Mouse (Mus musculus): ENCODE data around the gene Rbpjl. TPM values are rescaled to one million over a fixed set of nuclear protein-coding genes. Genes with fewer than 3 reads are reported as not detected.

The Rbpjl gene
- polyA plus RNA-seq, 1 experiment from 2014 or later: 16.8 TPM

GRCm38 (mm10) chr2:164371371-164371770 lies 31.6 kb upstream of the Rbpjl start:
- H3K4me2 ChIP-seq (ENCODE audit: low read depth, low read length): no peak overlapping the region
- no peak overlapping the region for H3K4me3 ChIP-seq (ENCODE audit: low read length)
- no peaks in the 10 kb centered on the region for H3K36me3 ChIP-seq (ENCODE audit: control insufficient read depth, insufficient read depth, low read length)
- no peak for ATAC-seq (ENCODE audit: low read depth)
- no peak overlapping the region for H3K9ac ChIP-seq (ENCODE audit: low read length)
- H3K4me1 ChIP-seq (replicated peaks; ENCODE audit: control insufficient read depth, insufficient read depth, low read length): no peaks in the 10 kb centered on the region; the same call in 1 of the 2 replicates
- no peaks in the 10 kb centered on the region for H3K9me3 ChIP-seq (ENCODE audit: control insufficient read depth, low read length)
- no peaks in the 10 kb centered on the region for H3K27me3 ChIP-seq (ENCODE audit: control insufficient read depth, insufficient read depth, low read depth, low read length)
- WGBS: 71% methylated on average over 3 of the region's 3 CpGs
- H3K27ac ChIP-seq (ENCODE audit: low read length): no peak overlapping the region

GRCm38 (mm10) chr2:164372408-164373053 lies 30.4 kb upstream of the Rbpjl start:
- ATAC-seq (ENCODE audit: low read depth): no peak
- WGBS: 12% methylated on average over 3 of the region's 3 CpGs
- Histone ChIP-seq H3K4me1 (replicated peaks; ENCODE audit: control insufficient read depth, insufficient read depth, low read length) (no peaks in the 10 kb centered on the region), H3K36me3 (ENCODE audit: control insufficient read depth, insufficient read depth, low read length) (no peaks in the 10 kb centered on the region), H3K4me3 (ENCODE audit: low read length) (no peak overlapping the region), H3K9me3 (ENCODE audit: control insufficient read depth, low read length) (no peaks in the 10 kb centered on the region), H3K27ac (ENCODE audit: low read length) (no peak overlapping the region), H3K9ac (ENCODE audit: low read length) (no peak overlapping the region), H3K4me2 (ENCODE audit: low read depth, low read length) (no peak overlapping the region), H3K27me3 (ENCODE audit: control insufficient read depth, insufficient read depth, low read depth, low read length) (no peaks in the 10 kb centered on the region)

- Histone ChIP-seq H3K27ac (ENCODE audit: low read length) (no peak overlapping the region), H3K9me3 (ENCODE audit: control insufficient read depth, low read length) (no peaks in the 10 kb centered on the region), H3K4me3 (ENCODE audit: low read length) (no peak overlapping the region), H3K4me1 (replicated peaks; ENCODE audit: control insufficient read depth, insufficient read depth, low read length) (no peaks in the 10 kb centered on the region), H3K27me3 (ENCODE audit: control insufficient read depth, insufficient read depth, low read depth, low read length) (no peaks in the 10 kb centered on the region), H3K9ac (ENCODE audit: low read length) (no peak overlapping the region), H3K36me3 (ENCODE audit: control insufficient read depth, insufficient read depth, low read length) (no peaks in the 10 kb centered on the region), H3K4me2 (ENCODE audit: low read depth, low read length) (no peak overlapping the region)
- ATAC-seq (ENCODE audit: low read depth): no peak
- 29% methylated on average over 4 of the region's 4 CpGs for WGBS
Observed at GRCm38 (mm10) chr2:164373187-164373586, 29.8 kb upstream of the Rbpjl start.

GRCm38 (mm10) chr2:164377478-164378426 lies 25.2 kb upstream of the Rbpjl start:
- ATAC-seq (ENCODE audit: low read depth): no peak
- Histone ChIP-seq H3K4me1 (replicated peaks; ENCODE audit: control insufficient read depth, insufficient read depth, low read length) (no peaks in the 10 kb centered on the region), H3K4me2 (ENCODE audit: low read depth, low read length) (no peak overlapping the region), H3K9me3 (ENCODE audit: control insufficient read depth, low read length) (peaks cover 3% of the 10 kb centered on the region; the same call in 1 of the 2 replicates), H3K4me3 (ENCODE audit: low read length) (no peak overlapping the region), H3K27me3 (ENCODE audit: control insufficient read depth, insufficient read depth, low read depth, low read length) (no peaks in the 10 kb centered on the region), H3K9ac (ENCODE audit: low read length) (no peak overlapping the region), H3K27ac (ENCODE audit: low read length) (no peak overlapping the region), H3K36me3 (ENCODE audit: control insufficient read depth, insufficient read depth, low read length) (no peaks in the 10 kb centered on the region)
- WGBS: 85% methylated on average over 15 of the region's 15 CpGs

GRCm38 (mm10) chr2:164381726-164382125 lies 21.2 kb upstream of the Rbpjl start:
- Histone ChIP-seq H3K9me3 (ENCODE audit: control insufficient read depth, low read length) (peaks cover 3% of the 10 kb centered on the region; the same call in 1 of the 2 replicates), H3K27ac (ENCODE audit: low read length) (no peak overlapping the region), H3K4me1 (replicated peaks; ENCODE audit: control insufficient read depth, insufficient read depth, low read length) (peaks cover 12% of the 10 kb centered on the region), H3K36me3 (ENCODE audit: control insufficient read depth, insufficient read depth, low read length) (no peaks in the 10 kb centered on the region), H3K9ac (ENCODE audit: low read length) (no peak overlapping the region), H3K27me3 (ENCODE audit: control insufficient read depth, insufficient read depth, low read depth, low read length) (no peaks in the 10 kb centered on the region), H3K4me2 (ENCODE audit: low read depth, low read length) (no peak overlapping the region), H3K4me3 (ENCODE audit: low read length) (no peak overlapping the region)
- no peak for ATAC-seq (ENCODE audit: low read depth)
- WGBS: 75% methylated on average over 8 of the region's 8 CpGs

GRCm38 (mm10) chr2:164382971-164383370 lies 20.0 kb upstream of the Rbpjl start:
- 71% methylated on average over 3 of the region's 3 CpGs for WGBS
- no peaks in the 10 kb centered on the region for H3K36me3 ChIP-seq (ENCODE audit: control insufficient read depth, insufficient read depth, low read length)
- no peak for ATAC-seq (ENCODE audit: low read depth)
- no peak overlapping the region for H3K4me3 ChIP-seq (ENCODE audit: low read length)
- H3K4me1 ChIP-seq (replicated peaks; ENCODE audit: control insufficient read depth, insufficient read depth, low read length): peaks cover 16% of the 10 kb centered on the region
- no peak overlapping the region for H3K9ac ChIP-seq (ENCODE audit: low read length)
- no peak overlapping the region for H3K27ac ChIP-seq (ENCODE audit: low read length)
- peaks cover 3% of the 10 kb centered on the region; the same call in 1 of the 2 replicates for H3K9me3 ChIP-seq (ENCODE audit: control insufficient read depth, low read length)
- H3K4me2 ChIP-seq (ENCODE audit: low read depth, low read length): no peak overlapping the region
- H3K27me3 ChIP-seq (ENCODE audit: control insufficient read depth, insufficient read depth, low read depth, low read length): no peaks in the 10 kb centered on the region

GRCm38 (mm10) chr2:164383656-164384399 lies 19.1 kb upstream of the Rbpjl start:
- H3K36me3 ChIP-seq (ENCODE audit: control insufficient read depth, insufficient read depth, low read length): no peaks in the 10 kb centered on the region
- H3K4me2 ChIP-seq (ENCODE audit: low read depth, low read length): no peak overlapping the region
- peaks cover 17% of the 10 kb centered on the region for H3K4me1 ChIP-seq (replicated peaks; ENCODE audit: control insufficient read depth, insufficient read depth, low read length)
- no peak overlapping the region for H3K4me3 ChIP-seq (ENCODE audit: low read length)
- peaks cover 3% of the 10 kb centered on the region; the same call in 1 of the 2 replicates for H3K9me3 ChIP-seq (ENCODE audit: control insufficient read depth, low read length)
- ATAC-seq (ENCODE audit: low read depth): no peak
- H3K27ac ChIP-seq (ENCODE audit: low read length): no peak overlapping the region
- WGBS: 41% methylated on average over 11 of the region's 11 CpGs
- H3K9ac ChIP-seq (ENCODE audit: low read length): no peak overlapping the region
- H3K27me3 ChIP-seq (ENCODE audit: control insufficient read depth, insufficient read depth, low read depth, low read length): no peaks in the 10 kb centered on the region

GRCm38 (mm10) chr2:164385927-164386763 lies 16.8 kb upstream of the Rbpjl start:
- Histone ChIP-seq H3K27me3 (ENCODE audit: control insufficient read depth, insufficient read depth, low read depth, low read length) (no peaks in the 10 kb centered on the region), H3K4me2 (ENCODE audit: low read depth, low read length) (peak overlapping the region; percentile 35), H3K9me3 (ENCODE audit: control insufficient read depth, low read length) (peaks cover 3% of the 10 kb centered on the region; the same call in 1 of the 2 replicates), H3K4me1 (replicated peaks; ENCODE audit: control insufficient read depth, insufficient read depth, low read length) (peaks cover 24% of the 10 kb centered on the region), H3K9ac (ENCODE audit: low read length) (no peak overlapping the region), H3K4me3 (ENCODE audit: low read length) (no peak overlapping the region), H3K36me3 (ENCODE audit: control insufficient read depth, insufficient read depth, low read length) (no peaks in the 10 kb centered on the region), H3K27ac (ENCODE audit: low read length) (no peak overlapping the region)
- WGBS: 5% methylated on average over 18 of the region's 18 CpGs
- ATAC-seq (ENCODE audit: low read depth): peak; percentile 76

Data from lung, embryonic 16.5 days (tissue).